Mouse (Mus musculus) embryonic facial prominence, embryonic 14.5 days (tissue): ENCODE results near the gene Tbxas1. TPM values are rescaled to one million over a fixed set of nuclear protein-coding genes. Genes with fewer than 3 reads are reported as not detected.

Experiments used
- ATAC-seq: fragments of 200-750 bp; cut with Nextera tagmentation; 2 replicates; pipeline ENCODE4 v1.8.0; 2017; ENCODE audit warnings: low read depth, moderate number of reproducible peaks, moderate TSS enrichment
- DNase-seq: peaks from one replicate; pipeline ENCODE4 v3.0.0-alpha.2; 2015; ENCODE audit warnings: low spot score
- H3K27ac ChIP-seq: fragments of 300-500 bp; sonication (generic); replicated peaks from 2 replicates; pipeline ENCODE4 v1.5.1; 2014; ENCODE audit warnings: low read depth, mild to moderate bottlenecking, low read length, moderate library complexity
- H3K27me3 ChIP-seq: fragments of 300-500 bp; sonication (generic); replicated peaks from 2 replicates; pipeline ENCODE4 v1.6.1; 2014; ENCODE audit warnings: low read length; ENCODE audit not compliant: control insufficient read depth, insufficient read depth
- H3K36me3 ChIP-seq: fragments of 300-500 bp; sonication (generic); 2 replicates; pipeline ENCODE4 v1.6.1; 2014; ENCODE audit warnings: low read length, mixed read lengths; ENCODE audit not compliant: control insufficient read depth, insufficient read depth
- H3K4me1 ChIP-seq: fragments of 300-500 bp; sonication (generic); 2 replicates; pipeline ENCODE4 v1.6.1; 2014; ENCODE audit warnings: antibody characterized with exemption, low read length; ENCODE audit not compliant: control insufficient read depth, insufficient read depth
- H3K4me2 ChIP-seq: fragments of 300-500 bp; sonication (generic); 2 replicates; pipeline ENCODE4 v1.6.1; 2014; ENCODE audit warnings: low read depth, mild to moderate bottlenecking, low read length, moderate library complexity, mixed read lengths
- H3K4me3 ChIP-seq: fragments of 300-500 bp; sonication (generic); 2 replicates; pipeline ENCODE4 v1.5.1; 2014; ENCODE audit warnings: low read depth, mild to moderate bottlenecking, low read length
- H3K9ac ChIP-seq: fragments of 300-500 bp; sonication (generic); 2 replicates; pipeline ENCODE4 v1.6.1; 2014; ENCODE audit warnings: low read depth, mild to moderate bottlenecking, low read length, moderate library complexity, mixed read lengths
- H3K9me3 ChIP-seq: fragments of 300-500 bp; sonication (generic); 2 replicates; pipeline ENCODE4 v1.6.1; 2016; ENCODE audit warnings: low read length; ENCODE audit not compliant: control insufficient read depth
- WGBS: fragments of 180-500 bp; shearing (Covaris S2); extraction: QIAGEN DNeasy Blood & Tissue Kit; methylation state at CpG from one replicate; pipeline ENCODE4 v1.1.7; 2014; 5-methylcytosine and 5-hydroxymethylcytosine counted together
- polyA plus RNA-seq: library from polyadenylated mRNA; unstranded; fragments of >200 nt; fragmentation: Nextera tagmentation; extraction: Ambion mirVana; gene quantifications from 2 replicates; pipeline ENCODE4 v1.2.1, GENCODE M21; 2014

Tbxas1 gene
- polyA plus RNA-seq, 1 experiment from 2014 or later, result 4.2 TPM

DNA sequence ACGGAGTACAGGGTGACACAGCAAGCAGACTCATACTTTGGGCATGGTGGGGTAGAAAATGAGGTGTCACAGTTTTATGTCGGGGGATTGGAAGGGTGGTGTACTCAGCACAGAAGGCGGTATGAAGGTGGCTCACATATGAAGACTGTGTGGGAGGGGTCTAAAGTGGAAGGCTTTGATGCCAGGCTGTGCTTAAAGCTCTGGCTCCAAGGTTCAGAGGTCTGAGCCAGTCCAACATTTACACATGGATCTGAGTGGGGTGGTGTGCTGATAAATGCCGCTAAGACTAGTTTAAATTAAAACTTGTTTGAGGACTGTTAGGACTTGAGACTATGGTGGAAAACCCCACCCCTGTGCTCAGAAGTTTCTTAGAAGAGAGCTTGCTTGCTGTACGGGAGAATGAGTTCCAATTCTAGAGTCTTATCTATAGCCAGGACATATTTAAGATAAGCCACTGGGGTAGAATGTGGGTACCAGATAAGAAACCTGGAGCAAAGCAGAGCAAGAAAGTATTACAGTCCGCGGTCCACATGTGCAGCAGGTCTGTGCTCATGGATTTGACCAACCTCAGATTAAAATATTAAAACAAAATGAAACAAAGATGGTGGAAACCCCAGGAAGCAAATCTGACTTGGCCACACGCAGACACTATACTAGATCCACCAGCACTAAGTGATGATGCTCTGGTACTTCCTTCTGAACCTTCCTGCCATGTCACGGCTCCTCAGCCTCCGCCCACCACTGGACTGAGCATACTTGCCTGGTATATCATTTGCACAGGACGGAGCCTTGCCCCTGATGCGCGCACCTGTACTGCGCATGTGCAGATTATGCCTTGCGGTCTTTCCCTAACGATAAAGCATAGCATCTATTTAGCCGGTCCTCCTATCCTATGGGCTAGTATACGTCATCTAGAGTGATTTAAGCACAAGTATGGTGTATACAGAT is 48.9 kb downstream of the Tbxas1 start:
- no peak for ATAC-seq
- Histone ChIP-seq H3K27ac (no peak overlapping the region), H3K27me3 (no peaks in the 10 kb centered on the region), H3K4me1 (no peaks in the 10 kb centered on the region), H3K4me2 (no peak overlapping the region), H3K4me3 (no peak overlapping the region), H3K9ac (no peak overlapping the region), H3K36me3 (no peaks in the 10 kb centered on the region), H3K9me3 (no peaks in the 10 kb centered on the region)
- 91% methylated on average over 18 of the region's 18 CpGs for WGBS
- DNase-seq, result no peak

DNA sequence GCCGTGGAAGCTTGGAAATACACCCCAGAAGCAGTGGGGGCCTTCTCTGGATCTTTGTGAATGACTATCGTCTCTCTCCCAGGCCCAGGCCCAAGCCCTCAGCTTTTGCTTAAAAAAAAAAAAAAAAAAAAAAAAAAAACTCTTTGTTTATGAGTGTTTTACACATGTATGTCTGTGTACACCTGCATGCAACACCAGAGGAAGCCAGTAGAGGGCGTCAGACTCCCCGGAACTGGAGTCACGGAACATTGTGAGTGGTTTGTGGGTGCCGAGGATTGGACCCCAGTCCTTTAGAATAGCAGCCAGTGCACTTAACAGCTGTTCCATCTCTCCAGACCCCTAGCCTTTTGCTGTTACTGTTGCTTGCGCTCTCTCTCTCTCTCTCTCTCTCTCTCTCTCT is 50.5 kb downstream of the Tbxas1 start:
- H3K27me3 ChIP-seq, result no peaks in the 10 kb centered on the region
- no peaks in the 10 kb centered on the region for H3K9me3 ChIP-seq
- H3K4me1 ChIP-seq, result no peaks in the 10 kb centered on the region
- H3K36me3 ChIP-seq, result no peaks in the 10 kb centered on the region
- no peak for DNase-seq
- 57% methylated on average over 7 of the region's 7 CpGs for WGBS
- no peak overlapping the region for H3K27ac ChIP-seq
- H3K4me2 ChIP-seq, result peak overlapping the region; percentile 40
- H3K9ac ChIP-seq, result no peak overlapping the region
- H3K4me3 ChIP-seq, result peak overlapping the region; percentile 18
- ATAC-seq, result no peak

DNA sequence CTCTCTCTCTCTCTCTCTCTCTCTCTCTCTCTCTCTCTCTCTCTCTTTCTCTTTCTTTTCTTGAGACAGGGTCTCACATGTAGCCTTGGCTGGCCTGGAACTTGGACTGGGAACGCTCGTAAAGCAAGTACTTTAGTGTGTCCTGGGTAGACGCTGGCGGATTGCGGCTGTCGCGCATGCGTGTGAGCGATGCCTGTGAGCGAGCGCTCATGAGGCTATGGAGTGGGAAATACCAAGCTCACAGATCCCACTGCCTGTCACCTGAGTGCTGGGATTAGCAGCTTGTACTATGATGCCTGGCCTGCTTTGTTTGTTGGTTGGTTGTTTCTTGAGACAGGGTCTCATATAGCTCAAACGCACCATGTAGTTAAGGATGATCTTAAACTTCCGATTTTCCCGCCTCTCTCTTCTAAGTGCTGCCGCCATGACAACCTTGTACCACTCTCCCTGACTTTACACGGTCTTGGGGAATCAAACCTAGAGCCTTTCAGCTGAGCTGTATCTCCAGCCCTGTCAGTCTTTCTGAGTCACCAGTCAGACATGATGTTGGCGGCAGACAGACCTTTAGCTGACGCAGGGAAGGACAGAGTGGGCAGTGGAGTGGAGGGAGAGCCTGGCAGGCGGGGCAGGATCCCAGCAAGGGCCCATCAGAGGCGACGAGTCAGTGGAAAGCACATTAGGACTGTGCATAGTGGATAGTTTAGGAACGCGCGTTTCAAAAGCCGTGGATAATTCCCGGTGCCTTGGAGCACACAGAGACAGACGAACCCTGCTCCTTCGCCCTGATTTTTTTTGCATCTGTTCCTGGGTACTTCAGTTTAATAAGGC is 51.1 kb downstream of the Tbxas1 start:
- no peaks in the 10 kb centered on the region for H3K4me1 ChIP-seq
- H3K27ac ChIP-seq, result no peak overlapping the region
- 51% methylated on average over 27 of the region's 28 CpGs for WGBS
- peak; percentile 64 for DNase-seq
- ATAC-seq, result peak; percentile 63; the same call in 1 of the 2 replicates
- peak overlapping the region; percentile 40 for H3K4me2 ChIP-seq
- H3K9ac ChIP-seq, result no peak overlapping the region
- H3K36me3 ChIP-seq, result no peaks in the 10 kb centered on the region
- H3K9me3 ChIP-seq, result no peaks in the 10 kb centered on the region
- H3K27me3 ChIP-seq, result no peaks in the 10 kb centered on the region
- peak overlapping the region; percentile 18 for H3K4me3 ChIP-seq

DNA sequence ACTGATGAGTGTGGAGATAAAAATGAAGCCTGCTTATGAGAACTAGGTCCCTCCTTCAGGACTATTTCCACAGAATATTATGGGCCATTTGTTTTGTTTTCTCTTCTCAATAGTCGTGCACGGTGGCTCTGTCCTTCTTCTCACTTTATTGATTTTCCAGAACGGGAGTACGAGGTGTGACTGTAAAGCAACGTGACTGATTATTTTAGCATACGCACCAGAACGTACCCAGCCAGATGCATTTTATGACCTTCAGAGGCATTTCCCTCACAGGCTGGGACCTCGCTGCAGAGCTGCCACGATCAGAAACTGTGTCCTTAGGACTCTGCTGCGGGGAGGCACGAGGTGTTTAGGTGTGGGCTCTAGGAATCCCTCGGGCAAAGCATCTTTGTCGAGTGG is 51.8 kb downstream of the Tbxas1 start:
- DNase-seq (no peak), ATAC-seq (no peak)
- H3K27ac ChIP-seq, result no peak overlapping the region
- no peak overlapping the region for H3K4me3 ChIP-seq
- H3K27me3 ChIP-seq, result no peaks in the 10 kb centered on the region
- H3K36me3 ChIP-seq, result no peaks in the 10 kb centered on the region
- H3K4me2 ChIP-seq, result peak overlapping the region; percentile 40; the same call in 1 of the 2 replicates
- 60% methylated on average over 13 of the region's 13 CpGs for WGBS
- no peak overlapping the region for H3K9ac ChIP-seq
- H3K9me3 ChIP-seq, result peaks cover 3% of the 10 kb centered on the region
- H3K4me1 ChIP-seq, result no peaks in the 10 kb centered on the region

DNA sequence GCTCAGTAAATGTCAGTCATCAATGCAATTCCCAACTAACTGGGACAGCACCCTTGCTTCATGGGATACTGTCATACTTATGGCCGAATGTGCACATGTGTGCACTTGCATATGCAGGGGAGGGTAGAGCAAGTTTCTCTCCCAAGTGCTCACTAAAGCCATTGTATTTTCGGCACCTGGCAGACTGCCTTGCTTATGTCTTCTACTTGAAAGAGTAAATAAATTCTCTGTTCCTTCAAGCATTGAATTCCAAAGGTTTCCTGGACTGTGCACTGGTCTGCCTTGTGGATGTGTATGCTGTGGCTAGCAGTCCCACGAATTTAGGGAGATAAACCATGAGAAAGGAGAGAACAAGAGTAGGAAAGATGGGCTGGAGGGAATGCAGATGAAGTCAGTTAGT is 53.3 kb downstream of the Tbxas1 start:
- H3K9ac ChIP-seq, result no peak overlapping the region
- ATAC-seq (no peak), DNase-seq (no peak)
- peaks cover 8% of the 10 kb centered on the region for H3K9me3 ChIP-seq
- H3K4me2 ChIP-seq, result no peak overlapping the region
- no peaks in the 10 kb centered on the region for H3K27me3 ChIP-seq
- 71% methylated on average over 3 of the region's 3 CpGs for WGBS
- H3K4me3 ChIP-seq, result no peak overlapping the region
- no peaks in the 10 kb centered on the region for H3K4me1 ChIP-seq
- H3K36me3 ChIP-seq, result no peaks in the 10 kb centered on the region
- H3K27ac ChIP-seq, result no peak overlapping the region

DNA sequence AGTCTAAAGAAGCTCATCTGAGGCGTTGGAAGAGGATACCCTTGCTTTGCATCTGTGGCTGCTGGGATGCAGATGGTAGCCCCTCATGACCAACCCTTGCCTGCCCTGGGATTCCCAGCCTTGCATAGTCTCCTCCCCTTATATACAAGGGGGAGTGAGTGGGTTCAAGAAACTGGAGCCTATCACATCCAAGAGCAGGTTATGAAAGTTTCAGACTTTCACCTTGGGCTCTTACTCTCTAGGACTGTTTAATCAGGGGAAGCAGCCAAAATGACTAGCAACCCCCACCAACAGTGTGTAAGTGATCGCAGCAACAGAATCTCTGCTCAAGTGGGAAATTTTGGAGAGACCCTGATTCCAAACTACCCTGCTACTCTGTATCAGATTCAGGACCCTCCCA is 60.8 kb downstream of the Tbxas1 start:
- H3K4me3 ChIP-seq, result no peak overlapping the region
- ATAC-seq, result no peak
- H3K9ac ChIP-seq, result no peak overlapping the region
- H3K27ac ChIP-seq, result no peak overlapping the region
- 71% methylated on average over 2 of the region's 2 CpGs for WGBS
- H3K4me1 ChIP-seq, result no peaks in the 10 kb centered on the region
- no peaks in the 10 kb centered on the region for H3K36me3 ChIP-seq
- H3K4me2 ChIP-seq, result no peak overlapping the region
- H3K9me3 ChIP-seq, result peaks cover 8% of the 10 kb centered on the region
- no peaks in the 10 kb centered on the region for H3K27me3 ChIP-seq
- no peak for DNase-seq

DNA sequence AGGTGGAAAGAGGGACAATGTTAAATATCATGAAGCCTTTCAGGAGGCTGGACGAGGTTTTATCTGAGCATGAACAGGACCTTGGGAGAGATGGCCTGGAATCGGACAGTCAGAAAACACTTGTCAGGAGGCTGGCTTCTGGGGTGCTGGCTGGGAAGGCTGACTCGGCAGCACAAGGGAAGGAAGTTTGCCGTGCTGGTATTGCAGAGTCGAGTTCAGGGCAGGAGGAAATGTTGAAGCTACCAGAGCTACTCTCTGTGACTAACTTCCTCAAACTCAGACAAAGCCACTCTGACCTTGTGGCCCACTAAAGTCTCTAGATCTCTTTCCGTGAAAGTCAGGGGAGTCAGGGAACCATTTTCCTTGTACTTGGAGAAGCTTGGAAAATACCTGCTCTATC is 63.2 kb downstream of the Tbxas1 start:
- Histone ChIP-seq H3K4me1 (no peaks in the 10 kb centered on the region), H3K27me3 (no peaks in the 10 kb centered on the region), H3K4me3 (no peak overlapping the region), H3K36me3 (no peaks in the 10 kb centered on the region), H3K9ac (no peak overlapping the region), H3K9me3 (no peaks in the 10 kb centered on the region), H3K27ac (no peak overlapping the region), H3K4me2 (no peak overlapping the region)
- 71% methylated on average over 6 of the region's 6 CpGs for WGBS
- no peak for DNase-seq
- ATAC-seq, result no peak

DNA sequence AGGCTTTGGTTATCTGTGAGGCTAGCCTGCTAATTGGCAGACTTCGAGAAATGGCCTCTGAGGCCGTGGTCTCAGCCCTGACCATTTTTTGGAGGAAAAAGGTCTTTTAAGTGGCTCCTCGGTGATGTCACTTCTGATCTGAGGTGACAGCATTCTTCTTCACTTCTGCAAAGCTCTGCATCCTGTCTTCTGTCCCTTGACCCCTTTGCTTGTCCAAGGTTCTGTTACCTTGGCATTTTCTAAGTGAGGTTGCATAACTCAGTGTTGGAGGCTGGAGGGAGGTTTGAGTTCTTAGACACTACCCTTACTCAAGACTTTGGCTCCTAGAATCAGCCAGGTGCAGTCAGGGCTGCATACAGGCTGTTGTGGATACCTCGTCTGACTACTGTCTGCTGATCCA is 63.9 kb downstream of the Tbxas1 start:
- ATAC-seq, result no peak
- no peak overlapping the region for H3K9ac ChIP-seq
- no peak overlapping the region for H3K27ac ChIP-seq
- H3K4me1 ChIP-seq, result no peaks in the 10 kb centered on the region
- DNase-seq, result no peak
- 79% methylated on average over 4 of the region's 4 CpGs for whole genome bisulfite sequencing
- no peaks in the 10 kb centered on the region for H3K9me3 ChIP-seq
- no peaks in the 10 kb centered on the region for H3K27me3 ChIP-seq
- H3K4me2 ChIP-seq, result no peak overlapping the region
- no peak overlapping the region for H3K4me3 ChIP-seq
- H3K36me3 ChIP-seq, result no peaks in the 10 kb centered on the region
